Mouse (Mus musculus) midbrain, embryonic 16.5 days (tissue): ENCODE measurements around the gene Rpl29. TPM values are rescaled to one million over a fixed set of nuclear protein-coding genes. Genes with fewer than 3 reads are reported as not detected.

Experiments
- ATAC-seq: fragments of 200-750 bp; cut with Nextera tagmentation; 2 replicates; pipeline ENCODE4 v1.8.0; 2017; ENCODE audit warnings: moderate TSS enrichment
- H3K27ac ChIP-seq: fragments of 300-500 bp; sonication (generic); 2 replicates; pipeline ENCODE4 v1.5.1; 2014; ENCODE audit warnings: mild to moderate bottlenecking, low read length, mixed read lengths
- H3K27me3 ChIP-seq: fragments of 300-500 bp; sonication (generic); 2 replicates; pipeline ENCODE4 v1.6.1; 2014; ENCODE audit warnings: low read depth, low read length, mixed read lengths; ENCODE audit not compliant: control insufficient read depth, insufficient read depth
- H3K36me3 ChIP-seq: fragments of 300-500 bp; sonication (generic); 2 replicates; pipeline ENCODE4 v1.6.1; 2014; ENCODE audit warnings: mild to moderate bottlenecking, low read length, moderate library complexity, mixed read lengths; ENCODE audit not compliant: control insufficient read depth, insufficient read depth
- H3K4me1 ChIP-seq: fragments of 300-500 bp; sonication (generic); 2 replicates; pipeline ENCODE4 v1.6.1; 2014; ENCODE audit warnings: mild to moderate bottlenecking, low read length, mixed read lengths; ENCODE audit not compliant: control insufficient read depth, insufficient read depth
- H3K4me2 ChIP-seq: fragments of 300-500 bp; sonication (generic); 2 replicates; pipeline ENCODE4 v1.6.1; 2014; ENCODE audit warnings: mild to moderate bottlenecking, low read length, mixed read lengths
- H3K4me3 ChIP-seq: fragments of 300-500 bp; sonication (generic); 2 replicates; pipeline ENCODE4 v1.5.1; 2014; ENCODE audit warnings: low read depth, mild to moderate bottlenecking, low read length, moderate library complexity, mixed read lengths
- H3K9ac ChIP-seq: fragments of 300-500 bp; sonication (generic); 2 replicates; pipeline ENCODE4 v1.6.1; 2014; ENCODE audit warnings: low read depth, low read length, mixed read lengths
- H3K9me3 ChIP-seq: fragments of 300-500 bp; sonication (generic); replicated peaks from 2 replicates; pipeline ENCODE4 v1.6.1; 2014; ENCODE audit warnings: mild to moderate bottlenecking, low read length, mixed read lengths; ENCODE audit not compliant: control insufficient read depth, poor library complexity, severe bottlenecking
- WGBS: fragments of 180-500 bp; shearing (Covaris S2); extraction: QIAGEN DNeasy Blood & Tissue Kit; methylation state at CpG from one replicate; pipeline ENCODE4 v1.1.7; 2014; 5-methylcytosine and 5-hydroxymethylcytosine counted together
- polyA plus RNA-seq: library from polyadenylated mRNA; unstranded; fragments of >200 nt; fragmentation: Nextera tagmentation; extraction: Ambion mirVana; gene quantifications from 2 replicates; pipeline ENCODE4 v1.2.1, GENCODE M21; 2015

Rpl29 gene
- 551 and 555 TPM in 2 replicates for polyA plus RNA-seq

- peak within 1 kb of the TSS; percentile 91 for H3K27ac ChIP-seq
- peak within 1 kb of the TSS; percentile 96 for H3K9ac ChIP-seq
- peaks cover 6% of the 10 kb centered on the region for H3K4me1 ChIP-seq
- H3K9me3 ChIP-seq: no peaks in the 10 kb centered on the region
- H3K4me2 ChIP-seq: peak within 1 kb of the TSS; percentile 91
- peak; percentile 90 for ATAC-seq
- H3K36me3 ChIP-seq: peaks cover 16% of the 10 kb centered on the region
- H3K27me3 ChIP-seq: no peaks in the 10 kb centered on the region
- peak within 1 kb of the TSS; percentile 73 for H3K4me3 ChIP-seq
- WGBS: under 1% methylated on average over 55 of the region's 55 CpGs
These were observed at the start of gene Rpl29 for GRCm38 (mm10) chr9:106429221-106430014. Gene Rpl29 (plus strand): TSS chr9:106429454.

DNA sequence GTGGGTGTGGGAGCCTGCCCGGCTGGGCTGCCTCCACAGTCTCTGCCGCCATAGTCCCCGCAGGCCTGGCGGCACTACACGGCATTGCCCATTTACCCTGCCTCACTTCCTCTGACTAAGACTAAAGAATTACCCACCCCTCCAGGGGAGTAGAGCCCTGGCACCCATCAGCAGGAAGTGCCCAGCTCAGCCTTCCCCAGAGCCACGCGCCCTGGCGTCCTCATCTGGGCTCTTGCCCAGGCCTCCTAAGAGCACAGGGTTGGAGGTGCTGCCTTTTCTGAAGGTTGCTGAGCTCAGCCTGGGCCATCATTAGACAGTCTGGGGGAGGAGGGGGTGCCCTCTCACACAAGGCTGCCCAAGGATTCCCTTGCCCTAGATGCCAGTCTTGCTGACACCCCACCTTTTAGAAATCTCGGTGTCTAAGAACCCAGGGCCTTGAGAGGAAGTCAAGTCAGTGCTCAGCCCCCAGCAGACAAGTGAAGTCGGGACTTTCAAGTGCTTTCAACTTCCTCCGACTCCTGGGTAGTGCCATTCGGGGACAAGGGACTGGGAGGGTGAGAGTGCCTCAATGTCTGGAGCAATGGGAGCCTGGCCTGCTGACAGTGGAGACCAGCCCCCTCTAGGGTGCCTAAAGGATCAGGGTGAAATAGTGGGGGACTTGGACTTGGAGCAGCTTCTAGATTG, 42.9 kb upstream of the Rpl29 start:
- no peaks in the 10 kb centered on the region for H3K27me3 ChIP-seq
- no peak overlapping the region for H3K9ac ChIP-seq
- no peak overlapping the region for H3K4me3 ChIP-seq
- no peak for ATAC-seq
- H3K4me1 ChIP-seq: peaks cover 12% of the 10 kb centered on the region
- no peak overlapping the region for H3K4me2 ChIP-seq
- no peaks in the 10 kb centered on the region for H3K36me3 ChIP-seq
- no peaks in the 10 kb centered on the region for H3K9me3 ChIP-seq
- 86% methylated on average over 12 of the region's 12 CpGs for whole genome bisulfite sequencing
- H3K27ac ChIP-seq: no peak overlapping the region

DNA sequence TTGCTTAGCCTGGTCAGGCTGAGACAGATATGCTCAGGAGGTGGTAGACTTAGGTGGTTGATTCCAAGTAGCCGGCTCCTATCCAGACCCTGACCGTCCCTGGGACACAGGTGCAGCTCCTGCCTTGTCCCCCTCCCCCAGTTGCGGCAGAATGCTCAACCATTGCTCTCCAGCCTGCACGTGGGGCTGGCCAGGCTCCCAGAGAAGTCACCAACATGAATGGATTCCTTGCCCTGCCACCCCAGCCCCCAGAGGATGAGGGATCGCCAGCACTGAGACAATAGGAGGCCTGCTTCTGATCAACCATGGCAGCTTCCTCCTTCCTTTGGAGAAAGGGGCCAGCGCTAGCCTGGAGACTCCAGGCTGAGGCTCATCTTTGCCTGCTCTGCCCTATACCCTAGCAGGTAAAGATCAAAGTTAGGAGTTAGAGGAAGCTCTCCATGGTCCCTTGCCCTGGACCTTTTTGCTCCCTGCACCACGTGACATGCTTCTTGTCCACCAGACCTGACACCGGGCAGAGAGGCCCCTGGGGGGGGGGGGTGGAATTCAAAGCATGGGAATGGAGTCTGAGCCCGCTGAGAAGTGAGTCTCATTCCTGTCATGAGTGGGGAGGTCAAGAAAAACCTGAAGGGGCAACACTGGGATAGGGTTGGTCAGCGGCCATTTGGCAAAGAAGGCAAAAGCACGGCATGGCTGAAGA, 36.3 kb upstream of the Rpl29 start:
- H3K36me3 ChIP-seq: no peaks in the 10 kb centered on the region
- no peak overlapping the region for H3K4me3 ChIP-seq
- WGBS: 72% methylated on average over 11 of the region's 11 CpGs
- no peaks in the 10 kb centered on the region for H3K9me3 ChIP-seq
- no peaks in the 10 kb centered on the region for H3K27me3 ChIP-seq
- no peak overlapping the region for H3K4me2 ChIP-seq
- H3K27ac ChIP-seq: no peak overlapping the region
- H3K9ac ChIP-seq: no peak overlapping the region
- no peak for ATAC-seq
- H3K4me1 ChIP-seq: peaks cover 8% of the 10 kb centered on the region

- Histone ChIP-seq H3K9ac (no peak overlapping the region), H3K36me3 (no peaks in the 10 kb centered on the region), H3K27me3 (no peaks in the 10 kb centered on the region), H3K4me2 (no peak overlapping the region), H3K4me3 (no peak overlapping the region), H3K4me1 (peaks cover 8% of the 10 kb centered on the region), H3K9me3 (no peaks in the 10 kb centered on the region), H3K27ac (no peak overlapping the region)
- WGBS: 88% methylated on average over 7 of the region's 8 CpGs
- no peak for ATAC-seq
These were observed 35.7 kb upstream of the Rpl29 start for GRCm38 (mm10) chr9:106393548-106393947.

- Histone ChIP-seq H3K4me3 (no peak overlapping the region), H3K4me1 (peaks cover 8% of the 10 kb centered on the region), H3K9me3 (no peaks in the 10 kb centered on the region), H3K9ac (peak overlapping the region; percentile 20; the same call in 1 of the 2 replicates), H3K36me3 (no peaks in the 10 kb centered on the region), H3K27me3 (no peaks in the 10 kb centered on the region), H3K27ac (no peak overlapping the region), H3K4me2 (no peak overlapping the region)
- peak; percentile 49; the same call in 1 of the 2 replicates for ATAC-seq
- WGBS: 26% methylated on average over 11 of the region's 11 CpGs
These were observed 34.3 kb upstream of the Rpl29 start for GRCm38 (mm10) chr9:106394649-106395602.

DNA sequence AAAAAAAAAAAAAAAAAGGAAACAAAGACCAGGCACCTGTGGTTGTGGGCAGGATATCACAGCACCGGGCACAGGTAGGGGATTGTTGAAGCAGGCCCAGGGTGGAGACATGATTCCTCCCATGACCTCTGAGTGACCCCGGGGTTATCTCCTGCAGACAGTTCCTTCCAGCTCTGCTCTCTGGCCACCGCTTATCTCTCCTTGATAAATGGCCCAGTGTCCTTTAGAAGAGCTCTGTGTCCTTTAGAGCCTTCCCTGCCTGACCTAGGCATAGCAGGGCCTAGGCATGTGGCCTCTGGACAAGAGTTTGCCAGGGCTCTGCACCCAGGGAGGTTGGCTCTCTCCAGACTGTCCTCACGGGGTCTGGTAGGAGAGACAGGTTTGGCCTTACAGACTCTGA, 31.5 kb upstream of the Rpl29 start:
- H3K4me1 ChIP-seq: peaks cover 6% of the 10 kb centered on the region
- no peak overlapping the region for H3K4me2 ChIP-seq
- H3K4me3 ChIP-seq: no peak overlapping the region
- WGBS: 92% methylated on average over 4 of the region's 4 CpGs
- H3K27me3 ChIP-seq: no peaks in the 10 kb centered on the region
- H3K36me3 ChIP-seq: no peaks in the 10 kb centered on the region
- no peak overlapping the region for H3K9ac ChIP-seq
- no peaks in the 10 kb centered on the region for H3K9me3 ChIP-seq
- ATAC-seq: no peak
- no peak overlapping the region for H3K27ac ChIP-seq

GRCm38 (mm10) chr9:106398667-106399311, 30.5 kb upstream of the Rpl29 start:
- peaks cover 6% of the 10 kb centered on the region for H3K4me1 ChIP-seq
- WGBS: 83% methylated on average over 9 of the region's 9 CpGs
- no peaks in the 10 kb centered on the region for H3K27me3 ChIP-seq
- no peak overlapping the region for H3K9ac ChIP-seq
- no peaks in the 10 kb centered on the region for H3K36me3 ChIP-seq
- H3K27ac ChIP-seq: no peak overlapping the region
- ATAC-seq: no peak
- H3K4me3 ChIP-seq: no peak overlapping the region
- no peak overlapping the region for H3K4me2 ChIP-seq
- H3K9me3 ChIP-seq: no peaks in the 10 kb centered on the region

GRCm38 (mm10) chr9:106399808-106400207, 29.4 kb upstream of the Rpl29 start:
- Histone ChIP-seq H3K9me3 (no peaks in the 10 kb centered on the region), H3K4me1 (peaks cover 6% of the 10 kb centered on the region)
- ATAC-seq: no peak

More at GRCm38 (mm10) chr9:106399808-106400207, 29.4 kb upstream of the Rpl29 start:
- H3K27me3 ChIP-seq: no peaks in the 10 kb centered on the region
- H3K4me2 ChIP-seq: no peak overlapping the region
- H3K27ac ChIP-seq: no peak overlapping the region
- H3K9ac ChIP-seq: no peak overlapping the region
- WGBS: 92% methylated on average over 3 of the region's 3 CpGs
- no peaks in the 10 kb centered on the region for H3K36me3 ChIP-seq
- H3K4me3 ChIP-seq: no peak overlapping the region
